Mouse (Mus musculus) ES-Bruce4 (cell line): ENCODE measurements around the gene Stx6. TPM values are rescaled to one million over a fixed set of nuclear protein-coding genes. Genes with fewer than 3 reads are reported as not detected.

ENCODE experiments used
- H3K27ac ChIP-seq: 2 replicates; pipeline ENCODE4 v1.5.1; 2012; ENCODE audit warnings: low read length, inconsistent platforms; ENCODE audit not compliant: insufficient read depth
- H3K27me3 ChIP-seq: 2 replicates; pipeline ENCODE4 v1.6.1; 2012; ENCODE audit warnings: mild to moderate bottlenecking, low read length, inconsistent platforms; ENCODE audit not compliant: control insufficient read depth, poor library complexity, insufficient read depth, severe bottlenecking
- H3K36me3 ChIP-seq: 2 replicates; pipeline ENCODE4 v1.6.1; 2012; ENCODE audit warnings: inconsistent platforms, mild to moderate bottlenecking, low read length, moderate library complexity; ENCODE audit not compliant: control insufficient read depth, poor library complexity, insufficient read depth, severe bottlenecking
- H3K4me1 ChIP-seq: one replicate; pipeline ENCODE4 v1.8.1; 2011; ENCODE audit warnings: low read length; ENCODE audit not compliant: control insufficient read depth, insufficient read depth
- H3K4me3 ChIP-seq: 2 replicates; pipeline ENCODE4 v1.5.1; 2011; ENCODE audit warnings: low read depth, mild to moderate bottlenecking, low read length
- H3K9ac ChIP-seq: 2 replicates; pipeline ENCODE4 v1.6.1; 2012; ENCODE audit warnings: low read depth, mild to moderate bottlenecking, inconsistent platforms; ENCODE audit not compliant: poor library complexity, severe bottlenecking
- H3K9me3 ChIP-seq: replicated peaks from 2 replicates; pipeline ENCODE4 v1.6.1; 2012; ENCODE audit warnings: mild to moderate bottlenecking, low read length, inconsistent platforms; ENCODE audit not compliant: control insufficient read depth, poor library complexity, insufficient read depth, severe bottlenecking
- CTCF ChIP-seq: IDR thresholded peaks from one replicate; pipeline ENCODE4 v1.8.1; 2011; ENCODE audit warnings: low read depth, low read length
- EP300 ChIP-seq: IDR thresholded peaks from 2 replicates; pipeline ENCODE4 v1.6.1; 2011; ENCODE audit warnings: low read depth, low read length; ENCODE audit not compliant: insufficient read depth
- POLR2A ChIP-seq: IDR thresholded peaks from one replicate; pipeline ENCODE4 v1.8.1; 2011; ENCODE audit warnings: low read length; ENCODE audit not compliant: insufficient read depth
- polyA plus RNA-seq: library from polyadenylated mRNA; stranded (reverse); fragments of >200 nt; gene quantifications from 2 replicates; pipeline ENCODE4 v1.2.4, GENCODE M21; 2011; ENCODE audit warnings: low read depth; ENCODE audit not compliant: missing spikeins, insufficient read depth, insufficient read length

Gene Stx6
- polyA plus RNA-seq, 1 experiment, result 32.8 TPM

DNA sequence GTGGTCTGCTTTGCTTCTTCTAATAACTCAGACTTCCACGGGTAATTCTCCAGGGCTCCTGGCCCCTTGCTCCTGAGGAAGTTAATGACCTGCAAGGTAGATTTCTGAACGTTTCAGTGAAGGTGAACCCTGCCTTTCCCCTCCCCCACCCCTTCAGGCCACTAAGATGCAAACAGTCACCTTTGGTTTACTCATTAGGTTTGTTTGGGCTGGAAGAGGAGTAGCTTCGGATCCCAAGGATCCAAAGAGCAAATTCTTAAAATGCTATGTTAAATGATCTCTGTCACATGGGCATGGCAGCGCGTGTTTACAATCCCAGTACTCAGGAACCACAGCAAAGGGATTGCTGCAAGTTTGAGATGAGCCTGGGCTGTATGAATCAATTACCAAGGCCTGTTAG is 88.9 kb downstream of the Stx6 start:
- no peaks in the 10 kb centered on the region for H3K9me3 ChIP-seq
- no peaks in the 10 kb centered on the region for H3K36me3 ChIP-seq
- peaks cover 6% of the 10 kb centered on the region for H3K4me1 ChIP-seq
- no peak overlapping the region for H3K4me3 ChIP-seq
- no peak for TF ChIP-seq POLR2A
- TF ChIP-seq CTCF, result no peak
- TF ChIP-seq EP300, result no peak
- H3K9ac ChIP-seq, result no peak overlapping the region
- peaks cover 4% of the 10 kb centered on the region; the same call in 1 of the 2 replicates for H3K27me3 ChIP-seq
- 0 out of 2 replicates have a peak overlapping the region, but pooled peaks have one; percentile 17 for H3K27ac ChIP-seq

GRCm38 (mm10) chr1:155248041-155248440 is 89.5 kb downstream of the Stx6 start:
- Histone ChIP-seq H3K4me1 (peaks cover 6% of the 10 kb centered on the region), H3K9me3 (no peaks in the 10 kb centered on the region), H3K4me3 (no peak overlapping the region), H3K9ac (no peak overlapping the region), H3K27ac (0 out of 2 replicates have a peak overlapping the region, but pooled peaks have one; percentile 17), H3K36me3 (no peaks in the 10 kb centered on the region), H3K27me3 (peaks cover 4% of the 10 kb centered on the region; the same call in 1 of the 2 replicates)
- no peak for TF ChIP-seq CTCF
- no peak for TF ChIP-seq POLR2A
- peak; percentile 43; the same call in 1 of the 2 replicates for TF ChIP-seq EP300

DNA sequence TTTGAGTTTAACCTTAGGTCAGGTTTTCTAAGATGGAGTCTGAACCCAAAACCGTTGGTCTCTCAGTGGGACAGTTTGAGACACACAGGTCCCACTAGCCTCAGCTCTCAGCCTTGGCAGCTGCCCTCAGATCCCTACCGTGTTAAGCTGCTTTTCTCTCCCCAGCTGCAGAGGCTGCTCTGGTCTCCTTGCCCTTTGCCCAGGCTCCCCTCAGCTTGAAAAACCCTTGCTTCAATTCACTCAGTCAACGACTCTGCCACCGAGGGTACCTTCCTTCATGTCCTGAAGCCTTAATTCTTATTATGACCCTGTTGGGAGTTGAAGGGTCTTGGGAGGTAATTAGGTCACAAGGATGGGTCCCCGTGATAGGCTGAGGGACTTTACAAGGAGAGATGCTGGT is 91.4 kb downstream of the Stx6 start:
- H3K27ac ChIP-seq, result no peak overlapping the region
- H3K9me3 ChIP-seq, result no peaks in the 10 kb centered on the region
- no peaks in the 10 kb centered on the region for H3K27me3 ChIP-seq
- no peaks in the 10 kb centered on the region for H3K36me3 ChIP-seq
- TF ChIP-seq POLR2A, result no peak
- no peak for TF ChIP-seq CTCF
- H3K9ac ChIP-seq, result no peak overlapping the region
- H3K4me1 ChIP-seq, result peaks cover 6% of the 10 kb centered on the region
- H3K4me3 ChIP-seq, result no peak overlapping the region

DNA sequence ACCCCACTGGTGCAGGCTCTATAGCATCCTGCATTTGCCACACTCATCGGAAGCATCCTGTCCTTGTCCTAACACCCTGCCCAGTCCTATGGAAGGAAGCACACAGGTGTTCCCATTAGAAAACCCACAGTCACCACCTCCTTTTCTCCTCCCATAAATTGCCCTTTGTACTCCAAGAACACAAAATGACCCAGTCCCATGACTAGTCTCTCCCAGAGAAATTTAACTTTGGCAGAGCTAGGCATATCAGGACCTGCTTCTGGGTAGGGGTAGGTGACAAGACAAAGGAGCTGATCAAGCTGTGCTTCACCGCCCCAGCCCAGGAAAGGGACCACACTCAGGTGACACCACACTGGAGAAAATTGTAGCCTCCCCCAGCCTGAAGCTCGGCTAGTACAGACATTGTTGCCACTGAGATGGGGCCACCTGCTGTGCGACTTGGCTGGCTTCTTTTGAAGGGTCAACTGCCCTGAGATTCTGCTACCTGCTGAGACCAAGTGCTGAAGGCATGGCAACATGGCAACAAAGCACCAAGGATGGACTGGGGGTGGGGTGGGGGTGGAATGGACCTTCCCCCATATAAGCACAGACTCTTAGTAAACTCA is 92.1 kb downstream of the Stx6 start:
- Histone ChIP-seq H3K4me3 (no peak overlapping the region), H3K9me3 (no peaks in the 10 kb centered on the region), H3K27ac (no peak overlapping the region), H3K36me3 (no peaks in the 10 kb centered on the region), H3K9ac (no peak overlapping the region), H3K27me3 (no peaks in the 10 kb centered on the region), H3K4me1 (peaks cover 6% of the 10 kb centered on the region)
- no peak for TF ChIP-seq CTCF
- TF ChIP-seq EP300, result no peak
- TF ChIP-seq POLR2A, result no peak

DNA sequence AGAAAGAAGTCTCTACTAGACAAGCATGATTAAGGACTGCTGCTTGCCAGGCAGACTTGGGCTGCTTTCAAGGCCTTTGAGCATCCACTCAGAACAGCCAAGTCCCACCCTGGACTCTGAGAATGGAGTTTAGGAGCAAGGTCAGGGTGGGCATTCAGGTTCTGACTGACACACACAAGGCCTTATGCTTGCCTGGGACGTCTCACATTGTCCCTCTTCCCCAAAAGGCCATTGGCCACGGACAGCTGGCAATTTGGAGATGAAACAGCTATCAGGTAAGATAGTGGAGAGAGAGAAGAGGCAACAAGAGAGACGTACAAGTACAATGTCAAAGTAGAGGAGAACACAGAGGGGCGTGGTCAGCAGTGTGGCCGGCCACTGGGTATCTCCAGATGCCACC is 93.1 kb downstream of the Stx6 start:
- Histone ChIP-seq H3K4me3 (no peak overlapping the region), H3K27ac (no peak overlapping the region), H3K4me1 (peaks cover 6% of the 10 kb centered on the region), H3K36me3 (no peaks in the 10 kb centered on the region), H3K9ac (no peak overlapping the region), H3K27me3 (no peaks in the 10 kb centered on the region), H3K9me3 (no peaks in the 10 kb centered on the region)
- TF ChIP-seq EP300 (no peak), CTCF (no peak)

DNA sequence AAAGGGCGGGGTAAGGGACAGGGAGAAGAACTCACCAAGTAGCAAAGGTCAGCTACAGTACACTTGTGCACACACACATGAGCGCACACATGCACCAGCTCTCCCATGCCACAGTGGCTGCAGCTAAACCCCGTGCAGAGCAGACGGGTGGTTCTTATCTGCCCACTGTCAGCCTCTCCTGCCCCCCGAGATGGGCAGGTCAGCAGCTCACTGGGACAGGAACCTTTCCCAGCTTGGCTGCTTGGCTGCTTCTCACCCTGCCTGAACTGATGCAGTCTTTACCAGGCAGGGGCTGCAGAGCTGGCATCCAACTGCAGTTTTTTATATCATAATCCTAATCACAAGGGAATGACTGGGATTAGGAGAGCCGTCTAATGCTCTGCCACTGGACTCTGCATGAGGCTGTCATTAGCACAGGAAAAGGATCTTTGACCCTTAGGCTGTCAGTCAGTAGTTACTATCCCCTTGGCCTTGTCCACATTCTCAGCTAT is 94.2 kb downstream of the Stx6 start:
- Histone ChIP-seq H3K36me3 (no peaks in the 10 kb centered on the region), H3K4me1 (peaks cover 2% of the 10 kb centered on the region), H3K27ac (no peak overlapping the region), H3K9ac (no peak overlapping the region), H3K27me3 (no peaks in the 10 kb centered on the region), H3K9me3 (no peaks in the 10 kb centered on the region), H3K4me3 (no peak overlapping the region)
- TF ChIP-seq CTCF (no peak), EP300 (no peak), POLR2A (no peak)
